Mouse (Mus musculus) C2C12 (cell line): ENCODE results near the gene Mx1. TPM values are rescaled to one million over a fixed set of nuclear protein-coding genes. Genes with fewer than 3 reads are reported as not detected.

Source experiments
- H3K27me3 ChIP-seq: one replicate; pipeline ENCODE4 v1.6.1; 2011; ENCODE audit not compliant: control insufficient read depth, insufficient read depth, insufficient read length
- H3K36me3 ChIP-seq: one replicate; pipeline ENCODE4 v1.6.1; 2011; ENCODE audit not compliant: control insufficient read depth, insufficient read depth
- H3K4me3 ChIP-seq: one replicate; pipeline ENCODE4 v1.5.1; 2011; ENCODE audit warnings: mild to moderate bottlenecking, control low read depth; ENCODE audit not compliant: poor library complexity, insufficient read depth, severe bottlenecking
- H3K79me2 ChIP-seq: one replicate; pipeline ENCODE4 v1.6.1; 2011; ENCODE audit not compliant: control insufficient read depth, insufficient read depth
- H3K79me3 ChIP-seq: one replicate; pipeline ENCODE4 v1.6.1; 2011; ENCODE audit warnings: low read depth, control low read depth
- H3ac ChIP-seq: one replicate; pipeline ENCODE3; 2011; ENCODE audit warnings: low read depth; ENCODE audit not compliant: control insufficient read depth, insufficient read length
- CEBPB ChIP-seq: IDR thresholded peaks from one replicate; pipeline ENCODE4 v1.6.1; 2011; ENCODE audit warnings: low read depth, mild to moderate bottlenecking, control low read depth, moderate library complexity
- CTCF ChIP-seq: IDR thresholded peaks from one replicate; pipeline ENCODE4 v1.5.1; 2011; ENCODE audit not compliant: control insufficient read depth, insufficient read depth, insufficient read length
- FOSL1 ChIP-seq: IDR thresholded peaks from one replicate; pipeline ENCODE4 v1.8.0; 2011; ENCODE audit warnings: mild to moderate bottlenecking, low read length; ENCODE audit not compliant: poor library complexity, insufficient read depth, severe bottlenecking
- MAX ChIP-seq: IDR thresholded peaks from one replicate; pipeline ENCODE4 v1.6.1; 2011; ENCODE audit warnings: mild to moderate bottlenecking, control low read depth
- MYOD1 ChIP-seq: IDR thresholded peaks from one replicate; pipeline ENCODE4 v1.6.1; 2011; ENCODE audit warnings: low read depth; ENCODE audit not compliant: control insufficient read depth, insufficient read length
- MYOG ChIP-seq: IDR thresholded peaks from one replicate; pipeline ENCODE4 v1.6.1; 2011; ENCODE audit not compliant: control insufficient read depth, insufficient read length; ENCODE audit errors: extremely low read depth
- USF1 ChIP-seq: IDR thresholded peaks from one replicate; pipeline ENCODE4 v1.6.1; 2011; ENCODE audit warnings: low read depth, mild to moderate bottlenecking, control low read depth, moderate library complexity
- long read RNA-seq, 2 experiments: library from polyadenylated mRNA; unstranded; transcript quantifications; one replicate each; pipeline ENCODE4 v2.0.0; 2019 to 2020
- polyA plus RNA-seq: library from polyadenylated mRNA; unstranded; fragments of >200 nt; fragmentation: generic; extraction: Trizol; gene quantifications from one replicate; pipeline ENCODE4 v1.2.1, GENCODE M21; 2012; ENCODE audit warnings: missing spikeins

Mx1 gene
- 0.06 TPM for polyA plus RNA-seq
- long read RNA-seq, experiment 1, result 0 reads
- long read RNA-seq, experiment 2, partial matches to known transcripts, result 0 of 1 reads
- long read RNA-seq, experiment 2, other reads (novel, unspliced or antisense), result 1 of 1 reads

DNA sequence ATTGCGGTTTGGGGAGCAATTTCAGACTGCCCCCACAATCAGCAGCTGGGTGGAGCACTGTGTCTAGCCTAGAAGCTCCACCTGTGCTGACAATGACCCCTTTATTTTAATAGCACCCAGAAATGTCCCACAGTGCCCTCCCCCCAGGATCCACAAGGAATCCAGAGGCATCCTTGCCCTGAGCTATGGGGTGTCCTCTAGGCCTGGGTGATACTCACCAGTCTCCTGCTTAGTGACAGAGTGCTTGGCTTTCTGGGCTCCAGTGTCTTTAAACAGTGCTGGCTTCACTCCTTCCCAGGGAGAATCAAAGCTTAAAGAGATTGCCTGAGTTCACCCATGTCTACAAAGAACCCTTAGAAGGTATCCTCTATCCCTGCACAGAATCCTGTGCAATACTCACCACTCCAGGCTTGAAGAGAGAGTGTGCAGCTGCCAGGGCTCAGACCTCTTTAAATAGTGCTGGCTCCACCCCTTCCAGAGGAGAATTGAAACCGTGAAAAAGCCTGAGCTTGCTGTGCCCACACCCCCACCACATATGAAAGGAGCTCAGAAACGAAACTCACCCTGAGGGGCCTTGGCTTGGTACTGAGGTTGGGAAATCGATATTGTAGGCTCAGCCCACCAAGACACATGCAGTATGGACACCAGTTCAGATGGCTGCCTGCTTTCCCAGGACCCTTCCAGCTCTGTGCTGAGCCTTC, at the start of gene Mx1:
Gene Mx1 (minus strand): TSS at position 427 of the 701 bp plus-strand sequence.
- Histone ChIP-seq H3K4me3 (no peak within 1 kb of the TSS), H3K27me3 (no peaks in the 10 kb centered on the region), H3K79me3 (no peaks in the 10 kb centered on the region), H3ac (no peak within 1 kb of the TSS), H3K36me3 (no peaks in the 10 kb centered on the region), H3K79me2 (no peaks in the 10 kb centered on the region)
- TF ChIP-seq FOSL1 (no peak), MAX (no peak), USF1 (no peak), MYOG (no peak), CTCF (no peak), CEBPB (no peak)

DNA sequence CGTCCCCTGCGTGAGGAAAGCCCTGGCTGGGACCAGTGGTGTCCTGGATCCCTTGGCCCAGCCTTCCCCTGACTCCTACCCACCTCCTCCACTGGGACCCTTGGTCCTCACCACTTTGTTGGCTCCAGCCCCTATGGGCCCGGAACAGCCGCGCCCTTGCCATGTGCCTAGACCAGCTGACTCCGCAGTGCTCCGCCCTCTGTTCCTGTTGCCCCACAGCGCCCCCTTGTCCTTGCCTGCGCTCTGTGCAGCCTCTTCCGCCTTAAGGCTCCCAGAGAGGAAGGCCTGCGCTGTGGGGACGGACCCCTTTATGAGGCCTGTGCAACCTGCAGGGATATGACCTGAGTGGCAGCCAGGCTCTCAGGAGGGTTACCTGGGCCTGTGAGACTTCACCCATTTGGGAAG, 49.6 kb upstream of the Mx1 start:
- no peak overlapping the region for H3ac ChIP-seq
- H3K4me3 ChIP-seq, result no peak overlapping the region

DNA sequence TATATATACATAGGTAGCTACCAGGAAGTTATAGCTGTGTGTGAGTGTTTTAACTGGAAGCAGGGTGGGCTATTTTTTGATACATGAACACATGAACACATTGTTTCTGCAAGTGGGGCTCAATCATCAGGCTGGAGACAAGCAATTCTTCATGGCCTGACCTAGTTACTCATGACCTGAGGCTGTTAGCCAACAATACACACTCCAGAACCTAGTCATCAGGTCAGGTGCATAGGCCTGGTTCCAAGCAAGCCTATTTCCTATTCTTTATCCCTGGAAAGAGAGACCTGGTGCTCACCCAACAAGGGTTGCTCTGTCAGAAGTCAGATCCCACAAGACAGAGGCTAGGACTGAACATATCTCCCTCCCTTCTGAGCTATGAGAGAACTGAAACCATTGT, 48.8 kb upstream of the Mx1 start:
- Histone ChIP-seq H3K79me3 (no peaks in the 10 kb centered on the region), H3ac (no peak overlapping the region), H3K4me3 (no peak overlapping the region), H3K27me3 (no peaks in the 10 kb centered on the region), H3K36me3 (no peaks in the 10 kb centered on the region), H3K79me2 (no peaks in the 10 kb centered on the region)
- TF ChIP-seq MYOD1 (no peak), USF1 (no peak), CEBPB (no peak), CTCF (no peak)

More for the DNA sequence above, 49.6 kb upstream of the Mx1 start:
- Histone ChIP-seq H3K36me3 (no peaks in the 10 kb centered on the region), H3K79me2 (no peaks in the 10 kb centered on the region), H3K79me3 (no peaks in the 10 kb centered on the region), H3K27me3 (no peaks in the 10 kb centered on the region)
- no peak for TF ChIP-seq USF1
- no peak for TF ChIP-seq FOSL1
- TF ChIP-seq CEBPB, result no peak
- no peak for TF ChIP-seq MYOD1
- TF ChIP-seq MAX, result no peak
- no peak for TF ChIP-seq CTCF
- TF ChIP-seq MYOG, result no peak

DNA sequence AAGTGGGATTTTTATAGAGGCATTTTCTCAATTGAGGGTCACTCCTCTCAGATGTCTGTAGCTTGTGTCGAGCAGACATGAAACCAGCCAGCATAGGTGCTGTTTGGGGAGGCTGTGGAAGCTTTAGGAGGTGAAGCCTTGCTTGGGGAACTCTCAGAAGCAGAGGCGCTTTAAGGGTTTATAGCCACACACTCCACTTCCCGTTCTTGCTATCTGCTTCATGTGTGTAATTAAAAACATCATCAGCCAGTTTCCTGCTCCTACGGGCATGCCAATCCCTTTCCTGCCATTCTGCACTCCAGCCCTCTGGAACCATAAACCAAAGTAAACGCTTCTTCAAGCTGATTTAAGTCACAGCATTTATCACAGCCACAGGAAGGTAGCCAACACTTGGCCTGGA, 48.1 kb upstream of the Mx1 start:
- Histone ChIP-seq H3ac (no peak overlapping the region), H3K27me3 (no peaks in the 10 kb centered on the region), H3K36me3 (no peaks in the 10 kb centered on the region), H3K79me3 (no peaks in the 10 kb centered on the region), H3K79me2 (no peaks in the 10 kb centered on the region), H3K4me3 (no peak overlapping the region)
- TF ChIP-seq CEBPB (no peak), CTCF (no peak), FOSL1 (no peak), MAX (no peak), USF1 (no peak), MYOG (no peak), MYOD1 (no peak)

DNA sequence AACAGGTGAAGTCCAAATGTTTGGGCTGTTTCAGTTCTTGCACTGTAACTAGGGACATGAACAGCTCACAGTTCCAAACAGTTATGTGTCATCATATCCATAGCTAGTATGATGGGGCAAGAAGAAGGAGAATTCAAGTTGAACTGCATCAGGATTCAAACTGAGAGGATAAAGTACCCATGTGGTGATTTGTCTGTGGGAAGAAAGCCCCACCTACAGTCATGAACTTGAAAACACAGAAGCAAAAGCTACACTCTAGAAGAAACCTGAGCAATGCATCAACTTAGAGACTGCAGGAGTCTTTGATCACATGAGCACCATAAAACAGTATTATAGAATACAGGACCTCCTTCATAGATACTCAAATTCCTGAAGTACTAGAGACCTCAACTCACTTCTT, 45.1 kb upstream of the Mx1 start:
- H3K79me3 ChIP-seq, result no peaks in the 10 kb centered on the region
- no peak overlapping the region for H3K4me3 ChIP-seq
- H3K79me2 ChIP-seq, result no peaks in the 10 kb centered on the region
- no peak overlapping the region for H3ac ChIP-seq
- no peak for TF ChIP-seq CTCF
- no peak for TF ChIP-seq MYOG
- no peak for TF ChIP-seq FOSL1
- TF ChIP-seq MYOD1, result no peak
- no peak for TF ChIP-seq CEBPB
- TF ChIP-seq USF1, result no peak
- no peak for TF ChIP-seq MAX
- H3K27me3 ChIP-seq, result no peaks in the 10 kb centered on the region
- no peaks in the 10 kb centered on the region for H3K36me3 ChIP-seq

DNA sequence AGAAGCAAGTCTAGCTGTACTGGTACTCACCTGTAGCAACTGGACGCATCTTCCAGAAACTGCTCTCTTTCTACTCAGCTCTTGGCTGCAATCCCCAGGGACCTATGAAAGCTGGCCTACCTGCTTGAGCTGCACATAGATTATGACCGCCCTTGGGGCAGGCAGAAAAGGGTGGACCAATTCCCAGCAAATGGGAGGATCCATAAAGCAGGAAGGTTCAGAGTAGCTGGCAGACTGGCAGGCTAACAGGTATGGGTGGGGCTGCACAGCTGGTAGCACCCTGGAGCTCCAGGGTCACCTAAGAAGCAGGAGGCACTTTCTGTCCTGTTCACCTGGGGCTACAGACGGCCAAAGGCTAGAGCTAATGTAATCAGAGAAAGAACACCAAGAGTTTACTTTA, 42.1 kb upstream of the Mx1 start:
- Histone ChIP-seq H3K27me3 (no peaks in the 10 kb centered on the region), H3K79me3 (no peaks in the 10 kb centered on the region), H3K36me3 (no peaks in the 10 kb centered on the region), H3K79me2 (no peaks in the 10 kb centered on the region), H3ac (no peak overlapping the region), H3K4me3 (no peak overlapping the region)
- TF ChIP-seq CEBPB, result no peak
- no peak for TF ChIP-seq MAX
- TF ChIP-seq CTCF, result no peak
- TF ChIP-seq MYOD1, result no peak
- no peak for TF ChIP-seq USF1
- TF ChIP-seq FOSL1, result no peak
- TF ChIP-seq MYOG, result no peak
